Comparison of ENCODE assay signal across 15 mouse cellular contexts in the genomic region with DNA sequence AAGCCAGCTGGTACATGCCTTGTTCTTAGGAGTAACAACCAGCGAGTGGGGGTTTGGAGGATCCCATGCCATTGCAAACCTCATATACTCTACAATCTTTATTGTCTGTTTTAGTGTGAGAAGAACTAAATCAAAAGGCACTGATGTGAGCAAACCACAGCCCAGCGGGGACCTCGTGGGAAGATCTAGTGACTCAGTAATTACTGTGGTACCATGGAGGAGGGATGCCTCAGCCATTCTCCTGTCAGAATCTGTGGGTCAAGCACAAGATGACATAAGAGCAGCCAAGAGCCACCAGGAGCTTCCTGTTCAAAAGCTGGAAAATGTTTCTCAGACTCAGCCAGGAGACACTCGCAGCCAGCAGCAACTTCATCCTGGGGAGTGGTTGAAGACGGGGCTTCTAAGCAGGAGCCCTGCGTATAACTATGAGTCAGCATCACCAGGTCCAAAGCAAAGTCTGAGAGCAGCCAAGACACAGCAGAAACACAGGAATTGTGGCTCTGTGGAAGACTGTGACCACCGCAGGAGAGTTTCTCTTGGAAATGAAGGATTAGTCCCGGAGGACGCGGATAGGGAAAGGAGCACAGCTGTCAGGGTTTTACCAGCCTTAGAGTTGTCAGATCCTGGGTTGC. TPM values are rescaled to one million over a fixed set of nuclear protein-coding genes. Genes with fewer than 3 reads are reported as not detected.
DNase-seq lines count a peak whose midpoint lies in the region; ATAC-seq and TF ChIP-seq lines count a peak whose summit lies in the region.
"Had no signal": no experiment of that assay in that cellular context is flagged by ENCODE, and none has a peak within 500 bp of the region (broad histone marks: within the 10 kb centered on the region; RNA-seq: fewer than 3 reads in every experiment).

No protein-coding gene starts in this region.

- WGBS in heart, postnatal 0 days: 75% methylated on average over 10 of the region's 10 CpGs
- WGBS in midbrain, embryonic 16.5 days: 78% methylated on average over 10 of the region's 10 CpGs

- H3K36me3 ChIP-seq in heart, postnatal 0 days (replicated peaks; ENCODE audit: control insufficient read depth, insufficient read depth, low read length): no peaks in the 10 kb centered on the region
- H3K36me3 ChIP-seq in midbrain, embryonic 16.5 days (ENCODE audit: control insufficient read depth, insufficient read depth, low read length): no peaks in the 10 kb centered on the region
- H3K36me3 ChIP-seq: embryonic facial prominence, embryonic 13.5 days; forebrain, embryonic 15.5 days; kidney, embryonic 15.5 days; lung, embryonic 15.5 days had no signal

- no peak for ATAC-seq in cerebellum, adult (ENCODE audit: insufficient number of reproducible peaks, low FRiP score, low TSS enrichment)
- ATAC-seq in heart, postnatal 0 days (ENCODE audit: insufficient read depth, low read depth): no peak
- ATAC-seq in midbrain, embryonic 16.5 days: no peak
- ATAC-seq: forebrain, embryonic 15.5 days had no signal

- no peak overlapping the region for H3K9ac ChIP-seq in heart, postnatal 0 days (replicated peaks; ENCODE audit: low read depth, low read length)
- no peak overlapping the region for H3K9ac ChIP-seq in midbrain, embryonic 16.5 days (ENCODE audit: low read depth, low read length)
- H3K9ac ChIP-seq: embryonic facial prominence, embryonic 13.5 days; forebrain, embryonic 15.5 days; kidney, embryonic 15.5 days; lung, embryonic 15.5 days had no signal

- H3K27ac ChIP-seq in heart, postnatal 0 days (ENCODE audit: low read depth): peak overlapping the region; percentile 30; the same call in 1 of the 2 replicates
- no peak overlapping the region for H3K27ac ChIP-seq in midbrain, embryonic 16.5 days (ENCODE audit: low read length)
- H3K27ac ChIP-seq: embryonic facial prominence, embryonic 13.5 days; forebrain, embryonic 15.5 days; kidney, embryonic 15.5 days; layer of hippocampus, adult 2 months; lung, embryonic 15.5 days had no signal

- peak; percentile 21 to 42 for DNase-seq in cerebellum, postnatal 10 days
- peak; percentile 19 for DNase-seq in right cerebral cortex, adult 18-20 months
- no peak for DNase-seq in right cerebral cortex, adult 2 months (ENCODE audit: low spot score in 2 of 2)
- DNase-seq in heart, postnatal 0 days (ENCODE audit: low spot score): no peak
- DNase-seq in skeletal muscle tissue, adult 2 months (ENCODE audit: low read depth, low spot score): peak; percentile 53
- DNase-seq in left cerebral cortex, adult 18-20 months (ENCODE audit: low spot score in 2 of 2): no peak
- DNase-seq: adrenal gland, postnatal 25 days had no signal

- TF ChIP-seq CTCF in heart, postnatal 0 days (IDR thresholded peaks at IDR 0.05; ENCODE audit: low read depth): no peak

- no peak overlapping the region for H3K4me2 ChIP-seq in heart, postnatal 0 days (ENCODE audit: low read depth, low read length)
- no peak overlapping the region for H3K4me2 ChIP-seq in midbrain, embryonic 16.5 days (ENCODE audit: low read length)
- H3K4me2 ChIP-seq: embryonic facial prominence, embryonic 13.5 days; forebrain, embryonic 15.5 days; kidney, embryonic 15.5 days; lung, embryonic 15.5 days had no signal

- H3K4me3 ChIP-seq in heart, postnatal 0 days (ENCODE audit: low read depth, low read length): no peak overlapping the region
- no peak overlapping the region for H3K4me3 ChIP-seq in midbrain, embryonic 16.5 days (ENCODE audit: low read depth, low read length)
- H3K4me3 ChIP-seq: embryonic facial prominence, embryonic 13.5 days; forebrain, embryonic 15.5 days; kidney, embryonic 15.5 days; layer of hippocampus, adult 2 months; lung, embryonic 15.5 days had no signal

- no peak for TF ChIP-seq EP300 in heart, postnatal 0 days (IDR thresholded peaks at IDR 0.05; ENCODE audit: low read depth)

- no peaks in the 10 kb centered on the region for H3K27me3 ChIP-seq in heart, postnatal 0 days (ENCODE audit: control insufficient read depth, insufficient read depth, low read length)
- no peaks in the 10 kb centered on the region for H3K27me3 ChIP-seq in midbrain, embryonic 16.5 days (ENCODE audit: control insufficient read depth, insufficient read depth, low read depth, low read length)
- H3K27me3 ChIP-seq: embryonic facial prominence, embryonic 13.5 days; forebrain, embryonic 15.5 days; kidney, embryonic 15.5 days; lung, embryonic 15.5 days had no signal

- H3K9me3 ChIP-seq in heart, postnatal 0 days (replicated peaks; ENCODE audit: control insufficient read depth, low read length): no peaks in the 10 kb centered on the region
- H3K9me3 ChIP-seq in midbrain, embryonic 16.5 days (replicated peaks; ENCODE audit: control insufficient read depth, low read length, poor library complexity, severe bottlenecking): no peaks in the 10 kb centered on the region
- H3K9me3 ChIP-seq: embryonic facial prominence, embryonic 13.5 days; forebrain, embryonic 15.5 days; kidney, embryonic 15.5 days; lung, embryonic 15.5 days had no signal

- H3K4me1 ChIP-seq in heart, postnatal 0 days (ENCODE audit: control insufficient read depth, insufficient read depth): peaks cover 6% of the 10 kb centered on the region
- no peaks in the 10 kb centered on the region for H3K4me1 ChIP-seq in midbrain, embryonic 16.5 days (ENCODE audit: control insufficient read depth, insufficient read depth, low read length)
- H3K4me1 ChIP-seq: forebrain, embryonic 15.5 days; lung, embryonic 15.5 days had no signal

RNA-seq across cellular contexts. Expression of a gene that starts 48.8 kb away (rescaled TPM):
- total RNA-seq in heart, postnatal 0 days (2014; rRNA removed; ENCODE audit: low replicate concordance): 11.2 and 11.3 TPM in 2 replicates
- polyA plus RNA-seq in heart, postnatal 0 days (2015; fragmentation: Nextera tagmentation; extraction: Ambion mirVana): 6.7 and 6.8 TPM in 2 replicates
- polyA plus RNA-seq in midbrain, embryonic 16.5 days (2015; fragmentation: Nextera tagmentation; extraction: Ambion mirVana): 8.6 and 10.1 TPM in 2 replicates
- 1 to 10 TPM; 5.6 to 6.7 TPM for total RNA-seq in left cerebral cortex, adult 18-20 months (2021)
- total RNA-seq: common myeloid progenitor, adult 5-6 weeks had no signal

Comparison
In these comparisons a context has a peak if more than half of its experiments do, and no peak if none do; other contexts are left out.
1. DNase-seq: peak in cerebellum, postnatal 10 days (2 of 2), right cerebral cortex, adult 18-20 months (single experiment) and skeletal muscle tissue, adult 2 months (single experiment); none in right cerebral cortex, adult 2 months (0 of 2), heart, postnatal 0 days (single experiment) and left cerebral cortex, adult 18-20 months (0 of 2).